Mouse (Mus musculus): ENCODE data around the gene Wwox.

Gene Wwox

DNA sequence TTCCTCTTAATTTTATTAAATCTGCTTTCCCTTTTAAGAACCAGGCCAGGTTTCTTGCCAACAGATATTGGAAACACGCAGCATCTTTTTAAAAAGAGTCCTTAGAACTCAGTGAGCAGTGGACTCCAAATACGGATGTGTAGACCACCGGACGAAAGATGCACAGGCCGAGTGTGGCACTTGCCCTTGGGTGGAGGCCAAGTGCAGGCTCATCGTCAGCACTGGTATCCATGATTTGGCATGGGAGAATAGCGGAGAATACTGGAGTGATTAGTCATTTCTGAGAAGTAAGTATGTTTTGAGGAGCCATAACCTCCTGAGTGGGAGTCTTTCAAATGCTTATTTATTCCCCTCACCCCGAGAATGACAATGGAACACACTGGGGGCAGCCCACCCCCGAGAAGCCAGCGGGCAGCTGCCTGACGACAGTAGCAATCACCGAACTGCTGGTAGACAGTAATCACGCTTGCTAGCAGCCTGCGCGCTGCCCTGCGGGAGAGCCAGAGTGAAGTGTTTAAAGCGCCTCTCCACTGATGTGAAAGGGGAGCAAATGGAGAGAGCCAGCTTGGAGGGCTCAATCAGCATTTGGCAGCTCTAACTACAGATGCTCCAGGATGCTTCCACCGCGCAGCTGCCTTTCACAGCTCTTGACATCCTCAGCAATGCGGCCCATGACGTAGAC, 29.2 kb downstream of the Wwox start:
- DNase-seq (ENCODE audit: low spot score) = no peak

- no peak for DNase-seq (ENCODE audit: low spot score)
Observed at GRCm38 (mm10) chr8:114469208-114469590, 29.7 kb downstream of the Wwox start.

DNA sequence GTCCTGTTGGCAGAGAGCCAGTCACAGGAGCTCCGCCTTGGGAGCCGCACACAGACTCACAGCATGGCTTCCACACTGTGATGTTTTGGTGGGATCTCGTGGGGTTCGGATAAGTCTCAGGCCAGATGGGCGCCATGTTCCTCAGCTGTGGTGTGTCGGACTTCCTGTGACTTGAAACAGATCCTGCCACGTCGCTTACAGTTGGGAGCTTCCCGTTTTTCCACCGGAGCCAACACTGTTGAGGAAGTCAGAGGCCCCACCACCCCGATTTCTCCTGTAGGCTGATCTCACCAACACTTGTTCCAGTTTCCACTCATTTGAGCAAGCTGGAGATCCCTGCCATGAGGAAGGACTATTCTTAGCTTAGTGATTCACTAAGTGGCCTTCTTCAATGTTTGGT, 34.1 kb downstream of the Wwox start:
- DNase-seq (ENCODE audit: low spot score) = no peak

DNA sequence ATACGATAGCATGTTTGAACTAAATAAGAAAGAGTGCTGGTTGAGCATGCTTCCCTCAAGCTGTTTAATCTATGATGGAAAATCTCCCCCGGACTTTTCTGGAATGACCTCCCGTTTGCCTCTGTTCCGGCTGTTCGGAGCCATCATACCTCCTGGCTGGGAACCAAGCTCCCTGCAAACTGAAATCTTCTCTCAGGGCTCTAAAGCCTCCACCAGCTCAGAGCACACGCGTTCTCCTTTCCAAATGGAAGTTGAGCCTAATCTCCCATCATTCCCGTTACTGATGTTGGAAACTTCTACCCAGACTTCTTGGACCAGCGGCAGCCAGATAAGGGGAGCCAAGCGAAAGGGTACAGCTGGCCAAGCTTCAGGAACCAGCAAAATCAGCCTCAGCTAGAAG, 37.5 kb downstream of the Wwox start:
- no peak for DNase-seq (ENCODE audit: low spot score)

- no peak for DNase-seq (ENCODE audit: low spot score)
Observed at GRCm38 (mm10) chr8:114477790-114478189, 38.3 kb downstream of the Wwox start.

DNA sequence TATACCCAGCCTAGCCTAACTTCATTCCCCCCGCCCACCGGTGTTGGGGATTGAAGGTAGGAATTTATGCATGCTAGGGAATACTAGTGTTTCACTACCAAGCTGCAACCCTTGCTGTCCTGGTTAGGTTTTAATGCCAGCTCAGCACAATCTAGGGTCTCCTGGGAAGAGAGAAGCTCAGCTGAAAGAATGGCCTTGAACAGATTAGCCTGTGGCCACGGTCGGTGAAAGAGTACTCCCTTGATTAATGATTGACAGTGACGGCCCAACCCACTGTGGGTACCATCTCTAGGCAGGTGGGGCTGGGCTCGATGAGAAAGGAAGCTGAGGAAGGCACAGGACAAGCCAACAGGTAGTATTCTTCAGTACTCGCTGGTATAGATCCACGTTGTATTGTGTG, 40.3 kb downstream of the Wwox start:
- no peak for DNase-seq (ENCODE audit: low spot score)

DNA sequence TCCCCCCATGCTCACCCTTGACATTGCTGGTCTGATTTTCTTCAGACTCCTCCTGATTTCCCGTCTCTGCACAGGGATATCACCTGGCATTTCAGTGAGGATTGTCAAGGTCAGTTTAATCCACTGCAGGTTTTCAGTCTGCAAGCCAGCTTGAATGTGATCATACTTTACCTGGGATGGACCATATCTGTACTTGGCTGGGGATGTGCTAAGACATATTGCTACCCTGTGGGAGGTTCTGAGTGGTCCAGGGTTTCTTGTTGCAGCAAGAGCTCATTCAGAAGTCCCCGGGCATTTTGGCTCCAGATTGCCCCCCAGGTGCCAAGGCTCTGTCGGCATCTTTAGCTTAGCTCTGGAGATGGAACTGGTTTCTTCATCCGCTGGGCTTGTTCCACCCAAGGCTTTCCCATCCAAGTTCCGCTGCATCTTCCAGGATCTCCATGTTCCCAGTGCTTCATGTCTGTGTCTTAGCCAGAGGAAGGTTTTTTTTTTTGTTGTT, 52.3 kb downstream of the Wwox start:
- no peak for DNase-seq (ENCODE audit: low spot score)

GRCm38 (mm10) chr8:114499448-114500144, 60.1 kb downstream of the Wwox start:
- no peak for DNase-seq (ENCODE audit: low spot score)

- no peak for DNase-seq (ENCODE audit: low spot score)
Observed at GRCm38 (mm10) chr8:114501906-114502305, 62.5 kb downstream of the Wwox start.

DNA sequence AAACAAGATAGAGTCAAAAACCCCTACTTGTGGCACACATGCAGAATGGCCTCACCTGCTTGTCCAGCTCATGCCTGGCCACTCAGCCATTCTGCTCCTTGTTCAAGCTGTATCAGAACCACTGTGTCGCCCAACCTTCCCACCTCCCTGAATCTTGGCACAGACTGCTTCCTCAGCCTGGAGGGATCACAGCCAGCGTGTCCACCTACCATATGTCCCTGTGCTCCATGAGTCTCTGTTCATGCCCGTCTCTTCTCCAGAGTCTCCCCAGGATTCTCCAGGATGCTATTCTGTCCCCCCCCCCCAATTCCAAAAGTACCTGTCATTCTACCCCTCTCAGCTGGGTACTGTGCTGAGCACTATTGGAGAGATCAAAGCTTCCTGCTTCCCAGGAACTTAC, 63.7 kb downstream of the Wwox start:
- no peak for DNase-seq (ENCODE audit: low spot score)

GRCm38 (mm10) chr8:114504889-114505288, 65.4 kb downstream of the Wwox start:
- DNase-seq (ENCODE audit: low spot score) = no peak

DNA sequence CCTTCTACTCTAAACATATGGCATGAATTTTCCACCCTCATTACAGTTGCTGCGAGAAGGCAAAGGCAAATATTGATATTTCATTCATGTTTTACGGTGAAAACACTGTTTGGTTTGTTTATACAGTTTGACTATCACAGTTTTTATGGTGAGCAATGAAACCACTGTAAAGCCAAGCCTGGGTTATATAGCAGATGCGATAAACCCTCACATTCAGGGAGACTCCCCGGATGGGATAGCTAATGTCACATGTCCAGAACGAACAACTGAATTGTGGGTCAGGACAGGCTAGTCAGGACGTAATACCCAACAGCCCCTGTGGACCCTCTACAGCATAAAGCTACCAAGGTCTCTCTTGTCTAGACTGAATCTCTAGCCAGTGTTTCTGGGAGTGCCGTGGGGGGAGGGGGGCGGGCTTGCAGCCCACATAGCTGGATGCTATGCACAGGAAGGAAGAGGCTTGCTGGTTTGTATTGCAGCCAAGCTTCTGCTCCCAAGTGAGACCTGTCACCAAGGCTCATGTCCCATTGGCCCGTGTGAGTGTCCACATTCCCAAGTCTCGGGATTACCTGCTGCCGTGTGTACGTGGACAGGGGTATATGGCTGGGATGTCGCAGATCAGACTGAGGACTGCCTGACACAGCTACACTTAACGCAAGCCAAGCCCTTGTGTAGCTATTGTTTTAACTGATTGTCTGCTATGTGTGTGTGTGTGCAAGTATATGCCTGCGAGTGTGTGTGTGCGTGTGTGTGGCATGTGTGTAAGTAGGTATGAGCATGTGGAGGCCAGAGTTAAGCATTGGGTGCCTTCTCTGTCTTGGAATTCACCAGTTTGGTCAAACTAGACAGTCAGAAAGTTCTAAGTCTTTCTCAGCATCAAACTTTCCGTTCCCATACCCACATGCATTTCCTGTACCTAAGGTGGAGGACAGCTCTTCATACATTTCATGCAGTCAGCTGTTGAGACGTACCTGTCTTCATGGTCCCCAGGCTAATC, 66.2 kb downstream of the Wwox start:
- DNase-seq (ENCODE audit: low spot score) = no peak

DNA sequence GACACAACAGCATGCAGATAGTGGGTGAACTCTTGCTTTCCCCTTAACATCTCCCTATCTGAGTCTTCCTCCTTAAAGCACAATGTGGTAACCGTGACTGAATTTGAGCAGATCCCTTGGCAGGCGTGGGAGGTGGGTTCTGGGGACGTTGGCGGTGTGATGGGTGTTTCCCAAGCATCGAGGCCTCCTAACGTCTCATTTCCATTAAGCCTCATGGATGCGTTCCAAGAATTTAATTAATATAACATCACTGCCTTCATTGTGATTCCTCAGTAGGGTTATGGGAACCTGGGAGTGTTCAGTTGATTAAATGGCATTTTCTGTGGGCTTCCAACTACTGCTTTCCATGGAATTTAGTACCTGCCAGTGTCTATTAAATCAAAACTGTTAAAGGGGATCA, 67.9 kb downstream of the Wwox start:
- DNase-seq (ENCODE audit: low spot score) = no peak

DNA sequence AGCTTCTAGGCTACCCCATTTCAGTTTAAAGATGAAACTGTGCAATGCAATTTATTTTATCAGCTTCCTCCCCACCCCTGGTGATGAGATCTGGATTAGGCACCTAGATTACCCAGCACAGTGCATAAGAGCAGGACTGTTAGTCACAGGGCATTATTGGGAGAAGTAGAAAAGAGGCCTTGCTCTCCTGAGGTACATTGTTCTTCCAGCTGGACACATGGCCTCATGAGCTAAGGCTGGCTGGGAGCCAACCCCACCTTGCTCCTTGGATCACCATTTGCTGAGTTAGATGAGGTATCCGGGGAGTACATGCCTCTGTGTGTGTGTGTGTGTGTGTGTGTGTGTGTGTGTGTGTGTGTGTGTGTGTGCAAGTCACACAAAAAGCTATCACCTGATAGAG, 70.8 kb downstream of the Wwox start:
- no peak for DNase-seq (ENCODE audit: low spot score)

- no peak for DNase-seq (ENCODE audit: low spot score)
Observed at GRCm38 (mm10) chr8:114512075-114512935, 72.8 kb downstream of the Wwox start.

DNA sequence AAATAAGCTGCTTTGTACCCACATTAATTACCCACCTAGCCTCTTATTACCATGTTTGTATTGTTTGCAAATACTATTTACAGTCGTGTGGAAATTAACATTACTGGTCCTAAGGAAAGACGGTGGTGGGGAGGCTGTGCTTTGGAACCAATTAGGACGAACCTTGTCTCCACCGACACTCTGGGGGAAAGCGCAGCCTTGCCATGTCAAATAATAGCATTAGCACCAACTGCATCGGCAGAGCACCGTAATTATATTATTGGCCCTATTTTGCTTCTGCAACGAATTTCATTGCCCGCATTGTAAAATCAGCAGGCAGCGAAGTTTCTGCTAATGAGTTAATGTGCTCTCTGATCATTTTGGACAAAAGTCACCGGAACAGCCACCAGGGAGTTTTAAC, 75.2 kb downstream of the Wwox start:
- DNase-seq (ENCODE audit: low spot score) = no peak

GRCm38 (mm10) chr8:114523061-114523460, 83.6 kb downstream of the Wwox start:
- no peak for DNase-seq (ENCODE audit: low spot score)

DNA sequence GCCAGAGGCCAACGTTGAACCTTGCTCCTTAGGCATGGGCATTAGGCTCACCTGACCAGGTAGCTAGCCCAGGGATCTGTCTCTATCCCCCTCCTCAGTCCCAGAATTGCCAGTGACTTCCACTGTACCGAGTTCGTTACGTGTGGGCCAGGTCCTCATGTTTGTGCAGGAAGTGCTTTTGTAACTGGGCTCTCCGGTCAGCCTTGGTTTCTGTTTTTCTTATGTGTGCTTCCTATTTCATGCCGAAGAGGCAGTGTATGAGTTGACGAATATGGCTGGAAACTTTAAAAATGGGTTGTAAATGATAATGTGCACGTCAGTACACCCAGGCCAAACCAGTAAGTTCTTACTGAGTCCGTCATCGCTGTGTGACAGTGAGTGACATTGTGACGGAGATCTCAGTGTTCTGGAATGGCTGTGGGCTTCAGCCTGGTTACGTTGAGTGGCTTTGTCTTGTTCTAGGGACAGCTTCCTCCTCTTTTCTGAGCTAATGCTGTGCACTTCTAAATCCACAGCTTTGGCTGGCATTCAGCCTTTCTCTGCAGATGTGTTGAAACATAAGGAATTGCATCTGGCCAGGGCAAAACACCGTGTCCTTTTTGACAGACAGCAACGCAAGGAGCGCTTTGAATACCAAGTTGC, 87.3 kb downstream of the Wwox start:
- no peak for DNase-seq (ENCODE audit: low spot score)

GRCm38 (mm10) chr8:114527648-114528221, 88.3 kb downstream of the Wwox start:
- DNase-seq (ENCODE audit: low spot score) = no peak

DNA sequence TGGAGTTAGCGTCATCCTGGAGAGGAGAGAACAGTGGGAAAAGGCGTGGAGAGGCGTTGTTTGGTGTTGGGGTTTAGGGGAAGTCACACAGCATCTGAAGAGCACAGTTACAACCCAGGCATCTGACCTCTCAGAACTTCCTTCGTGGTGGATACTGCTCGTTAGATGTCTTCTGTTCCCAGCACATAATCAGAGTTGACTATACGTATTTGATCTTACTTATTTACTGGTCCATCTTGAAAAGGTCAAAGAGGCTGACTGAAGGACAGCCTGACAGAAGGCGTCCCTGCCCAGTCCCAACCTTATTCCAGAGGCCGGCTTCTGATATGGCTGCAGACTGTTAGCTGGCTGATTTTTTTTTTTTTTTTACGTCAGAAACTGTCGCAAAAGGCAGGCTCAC, 90.1 kb downstream of the Wwox start:
- no peak for DNase-seq (ENCODE audit: low spot score)

GRCm38 (mm10) chr8:114536201-114536600, 96.7 kb downstream of the Wwox start:
- DNase-seq (ENCODE audit: low spot score) = no peak

Data from c-Kit-positive CD71-positive TER-119-positive erythroid progenitor cells, embryonic 14.5 days (primary cell).